Mouse (Mus musculus): ENCODE measurements at regions not wholly inside any gene's neighbourhood (a gene's known extent, or its start where the extent isn't known, plus 50 kb on each side); places are given as distances from the start of the nearest gene placed in this dataset.

- DNase-seq, result peak in 1 of 2 experiments; percentile 17
These were observed 52.0 kb upstream of the Ptgfrn start for GRCm38 (mm10) chr3:101161941-101162531.

GRCm38 (mm10) chr3:101161421-101161940 is 51.4 kb upstream of the Ptgfrn start:
- no peak for DNase-seq
